8 mouse cellular contexts compared by ENCODE assay signal in the genomic region with DNA sequence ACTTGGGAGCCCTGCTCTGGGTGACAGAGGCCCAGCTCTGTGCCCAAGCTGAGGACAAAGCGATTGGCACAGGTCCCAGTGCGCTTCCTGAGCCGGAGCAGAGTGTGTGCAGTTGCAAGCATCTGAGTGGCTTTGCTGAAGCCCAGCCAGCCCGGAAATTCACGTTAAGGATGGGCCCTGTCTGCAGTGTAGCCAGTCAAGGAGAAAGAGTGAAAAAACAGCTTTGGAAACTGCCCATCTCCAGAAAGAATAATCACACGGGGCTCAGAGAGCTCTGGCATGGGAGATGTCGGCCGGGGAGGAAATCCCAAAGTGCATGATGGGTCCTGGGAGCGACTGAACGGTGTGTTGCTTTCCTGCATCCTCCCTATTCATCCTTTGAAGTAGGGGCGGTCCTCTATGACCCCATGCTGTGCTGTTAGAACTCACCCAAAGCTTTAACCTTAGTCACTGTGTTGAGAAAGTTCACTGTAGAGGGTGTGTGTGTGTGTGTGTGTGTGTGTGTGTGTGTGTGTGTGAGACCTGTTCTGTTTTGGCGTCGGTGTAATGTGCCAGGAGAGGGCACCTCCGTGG. TPM values are rescaled to one million over a fixed set of nuclear protein-coding genes. Genes with fewer than 3 reads are reported as not detected.
DNase-seq lines count a peak whose midpoint lies in the region; ATAC-seq and TF ChIP-seq lines count a peak whose summit lies in the region.

No protein-coding gene starts in this region.

- H3K4me3 ChIP-seq in gastrocnemius, adult 2 months = peak overlapping the region; percentile 57
- no peak overlapping the region for H3K4me3 ChIP-seq in hindbrain, embryonic 14.5 days (replicated peaks; ENCODE audit: low read length)
- peak overlapping the region; percentile 40 for H3K4me3 ChIP-seq in left cerebral cortex, adult 2 months

- intact Hi-C loops in gastrocnemius, adult 2 months (cut with DNase I) = no loop called here
- intact Hi-C loops in left cerebral cortex, adult 2 months (cut with DNase I) = no loop called here

- peak overlapping the region; percentile 18 for H3K9ac ChIP-seq in hindbrain, embryonic 14.5 days

- 0 out of 2 replicates have a peak overlapping the region, but pooled peaks have one; percentile 17 for H3K27ac ChIP-seq in gastrocnemius, adult 2 months
- H3K27ac ChIP-seq in hindbrain, embryonic 14.5 days = peak overlapping the region; percentile 76
- H3K27ac ChIP-seq in left cerebral cortex, adult 2 months = peak overlapping the region; percentile 66

- peak overlapping the region; percentile 34 for H3K4me2 ChIP-seq in hindbrain, embryonic 14.5 days (replicated peaks)

- TF ChIP-seq CTCF in gastrocnemius, adult 2 months (IDR thresholded peaks at IDR 0.05) = no peak
- TF ChIP-seq CTCF in left cerebral cortex, adult 2 months (IDR thresholded peaks at IDR 0.05) = no peak

- 23% methylated on average over 14 of the region's 14 CpGs for WGBS in hindbrain, embryonic 14.5 days

- ATAC-seq in hindbrain, embryonic 14.5 days (ENCODE audit: low FRiP score) = peak; percentile 93
- ATAC-seq in megakaryocyte-erythroid progenitor cell, adult 5-6 weeks (replicated peaks; ENCODE audit: low FRiP score, low TSS enrichment, poor library complexity, severe bottlenecking) = peak; percentile 62

- no peaks in the 10 kb centered on the region for H3K27me3 ChIP-seq in hindbrain, embryonic 14.5 days (ENCODE audit: control insufficient read depth, insufficient read depth, low read length)

- DNase-seq in adrenal gland, adult 2 months = peak; percentile 74
- peak; percentile 64 to 75 for DNase-seq in cerebellum, postnatal 14 days
- peak; percentile 48 for DNase-seq in gastrocnemius, adult 2 months
- peak; percentile 80 for DNase-seq in hindbrain, embryonic 14.5 days (ENCODE audit: low spot score)
- peak; percentile 38 to 53 for DNase-seq in left cerebral cortex, adult 2 months (ENCODE audit: extremely low spot score in 1 of 2, low spot score in 2 of 2)
- DNase-seq in right cerebral cortex, postnatal 4 days = peak; percentile 69
- no peak for DNase-seq in T-cell, adult 2 months (ENCODE audit: low spot score)

- no peaks in the 10 kb centered on the region for H3K9me3 ChIP-seq in hindbrain, embryonic 14.5 days (ENCODE audit: control insufficient read depth, low read length)

- no peaks in the 10 kb centered on the region for H3K36me3 ChIP-seq in hindbrain, embryonic 14.5 days (replicated peaks; ENCODE audit: control insufficient read depth, insufficient read depth)

- H3K4me1 ChIP-seq in hindbrain, embryonic 14.5 days (replicated peaks; ENCODE audit: control insufficient read depth, insufficient read depth, low read length) = peaks cover 11% of the 10 kb centered on the region

RNA-seq across cellular contexts. Expression of a gene that starts 5.5 kb away (rescaled TPM):
- total RNA-seq in adrenal gland, adult 2 months (2021) = 1 to 10 TPM; 1.2 to 2.7 TPM
- polyA plus RNA-seq in adrenal gland, adult 2 months (2012; rRNA removed) = 3.1 and 3.5 TPM in 2 replicates
- total RNA-seq in gastrocnemius, adult 2 months (2021) = under 1 TPM; 0.08 to 0.13 TPM
- 1.0 and 1.1 TPM in 2 replicates for polyA plus RNA-seq in hindbrain, embryonic 14.5 days (2014; fragmentation: Nextera tagmentation; extraction: Ambion mirVana)
- 1 to 10 TPM; 1.6 to 2.2 TPM for total RNA-seq in left cerebral cortex, adult 2 months (2021)
- 2.5 and 9.3 TPM in 2 replicates for total RNA-seq in megakaryocyte-erythroid progenitor cell, adult 5-6 weeks (2014; fragmentation: Nextera tagmentation)
- 7.0 and 9.9 TPM in 2 replicates for total RNA-seq in megakaryocyte-erythroid progenitor cell, adult 5-6 weeks (2017)

Comparison
In these comparisons a context has a peak if more than half of its experiments do, and no peak if none do; other contexts are left out.
1. H3K27ac ChIP-seq: peak in every context shown above with its lines; median percentile 76 in hindbrain, embryonic 14.5 days; 66 in left cerebral cortex, adult 2 months; 17 in gastrocnemius, adult 2 months.